Mouse (Mus musculus) stomach, embryonic 16.5 days (tissue): ENCODE results near the gene Actr3. TPM values are rescaled to one million over a fixed set of nuclear protein-coding genes. Genes with fewer than 3 reads are reported as not detected.

Experiments
- ATAC-seq: fragments of 200-750 bp; cut with Nextera tagmentation; 2 replicates; pipeline ENCODE4 v1.8.0; 2017; ENCODE audit warnings: moderate number of reproducible peaks, moderate TSS enrichment; ENCODE audit not compliant: insufficient read depth, low FRiP score
- H3K27ac ChIP-seq: fragments of 300-500 bp; sonication (generic); 2 replicates; pipeline ENCODE4 v1.5.1; 2014; ENCODE audit warnings: low read length
- H3K27me3 ChIP-seq: fragments of 300-500 bp; sonication (generic); 2 replicates; pipeline ENCODE4 v1.6.1; 2014; ENCODE audit warnings: low read length, control low read depth, mixed read lengths; ENCODE audit not compliant: control insufficient read depth, insufficient read depth
- H3K36me3 ChIP-seq: fragments of 300-500 bp; sonication (generic); 2 replicates; pipeline ENCODE4 v1.6.1; 2014; ENCODE audit warnings: low read length; ENCODE audit not compliant: control insufficient read depth, insufficient read depth
- H3K4me1 ChIP-seq: fragments of 300-500 bp; sonication (generic); 2 replicates; pipeline ENCODE4 v1.6.1; 2014; ENCODE audit warnings: low read length, control low read depth, mixed read lengths; ENCODE audit not compliant: control insufficient read depth, insufficient read depth
- H3K4me2 ChIP-seq: fragments of 300-500 bp; sonication (generic); 2 replicates; pipeline ENCODE4 v1.6.1; 2014; ENCODE audit warnings: low read depth, low read length, mixed read lengths
- H3K4me3 ChIP-seq: fragments of 300-500 bp; sonication (generic); replicated peaks from 2 replicates; pipeline ENCODE4 v1.5.1; 2014; ENCODE audit warnings: mild to moderate bottlenecking, low read length
- H3K9ac ChIP-seq: fragments of 300-500 bp; sonication (generic); 2 replicates; pipeline ENCODE4 v1.6.1; 2014; ENCODE audit warnings: low read length
- H3K9me3 ChIP-seq: fragments of 300-500 bp; sonication (generic); replicated peaks from 2 replicates; pipeline ENCODE4 v1.6.1; 2016; ENCODE audit warnings: low read length, control low read depth; ENCODE audit not compliant: control insufficient read depth
- WGBS: fragments of 180-500 bp; shearing (Covaris S2); extraction: QIAGEN DNeasy Blood & Tissue Kit; methylation state at CpG from one replicate; pipeline ENCODE4 v1.1.7; 2014; 5-methylcytosine and 5-hydroxymethylcytosine counted together
- polyA plus RNA-seq: library from polyadenylated mRNA; unstranded; fragments of >200 nt; fragmentation: Nextera tagmentation; extraction: Ambion mirVana; gene quantifications from 2 replicates; pipeline ENCODE4 v1.2.1, GENCODE M21; 2015

Gene Actr3
- 356 and 390 TPM in 2 replicates for polyA plus RNA-seq

DNA sequence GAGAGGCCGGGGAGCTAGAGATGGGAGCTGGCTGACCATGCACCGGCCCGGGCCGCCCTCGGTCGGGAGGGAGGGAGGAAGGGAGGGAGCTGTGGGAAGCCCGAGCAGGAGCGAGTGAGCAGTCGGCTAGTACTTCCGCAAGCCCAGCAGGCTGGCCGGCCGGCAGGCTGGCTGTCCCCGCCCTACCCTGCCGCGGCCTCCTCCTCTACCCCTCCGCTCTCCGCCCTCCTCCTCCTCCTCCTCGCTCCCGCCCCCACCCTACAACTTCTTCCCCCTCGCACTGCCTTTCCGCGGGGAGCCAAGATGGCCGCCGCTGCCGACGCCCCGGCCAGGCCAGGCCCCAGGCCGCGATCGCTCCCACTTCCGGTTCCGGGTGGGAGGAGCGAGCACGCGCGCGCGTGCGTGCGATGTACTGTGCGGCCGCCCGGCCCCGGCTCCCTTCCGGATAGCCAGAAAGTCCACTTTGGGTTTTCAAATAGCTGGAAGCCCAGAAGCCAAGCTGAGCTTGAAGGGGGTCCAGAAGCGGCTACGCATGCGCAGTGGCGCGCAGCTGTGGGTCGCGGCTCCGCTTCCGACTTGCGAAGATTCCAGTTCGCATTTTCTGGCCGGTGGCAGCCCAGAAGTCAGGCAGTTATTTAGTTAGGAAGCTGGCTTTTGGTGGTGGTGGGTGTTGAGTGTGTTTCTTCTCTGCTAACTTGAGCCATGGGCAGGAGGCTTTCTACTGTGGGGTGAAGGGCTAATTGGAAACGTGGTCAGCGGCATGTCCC is at the start of gene Actr3:
TSS of gene Actr3 (minus strand) at position 359 of the 767 bp plus-strand sequence.
- Histone ChIP-seq H3K9ac (peak within 1 kb of the TSS; percentile 94), H3K27ac (peak within 1 kb of the TSS; percentile 99), H3K4me3 (peak within 1 kb of the TSS; percentile 85), H3K4me1 (peaks cover 24% of the 10 kb centered on the region), H3K36me3 (no peaks in the 10 kb centered on the region), H3K4me2 (peak within 1 kb of the TSS; percentile 73), H3K27me3 (no peaks in the 10 kb centered on the region), H3K9me3 (no peaks in the 10 kb centered on the region)
- under 1% methylated on average over 53 of the region's 59 CpGs for WGBS
- ATAC-seq = peak; percentile 96

DNA sequence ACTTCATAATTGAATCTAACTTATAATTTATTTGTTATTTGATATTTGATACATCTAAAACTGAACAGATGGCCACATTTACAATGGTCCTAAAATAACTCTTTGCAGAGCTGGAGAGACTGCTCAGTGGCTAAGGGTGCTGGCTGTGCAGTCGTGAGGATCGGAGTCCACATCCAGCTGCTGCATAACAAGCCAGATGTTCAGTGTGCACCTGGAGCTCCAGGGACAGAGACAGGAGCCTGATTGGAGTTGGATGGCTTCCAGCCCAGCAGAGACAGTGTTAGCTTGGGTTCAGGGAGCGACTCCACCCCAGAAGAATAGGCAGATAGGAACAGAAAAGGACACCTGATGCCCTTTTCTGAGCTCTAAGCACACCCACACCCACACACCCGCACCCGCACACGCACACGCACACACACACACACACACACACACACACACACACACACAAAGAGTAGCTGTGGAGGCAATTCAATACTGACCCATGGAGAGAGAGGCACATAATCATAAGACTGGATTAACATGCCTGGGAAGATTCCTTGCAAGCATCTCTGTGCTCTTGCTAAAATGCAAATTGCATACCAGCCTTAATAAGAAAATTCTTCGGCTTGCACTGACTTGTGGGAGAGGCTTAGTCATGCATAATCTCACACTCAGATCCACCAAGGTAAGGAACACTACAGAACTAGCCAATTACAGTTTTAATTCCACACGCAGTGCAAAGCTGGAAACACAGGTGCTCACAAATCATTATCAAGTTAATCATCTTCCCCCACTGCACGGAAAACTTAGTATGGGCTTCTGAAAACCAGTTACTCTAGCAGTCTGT is 47.1 kb upstream of the Actr3 start:
- Histone ChIP-seq H3K4me2 (no peak overlapping the region), H3K27me3 (no peaks in the 10 kb centered on the region), H3K9ac (no peak overlapping the region), H3K36me3 (no peaks in the 10 kb centered on the region), H3K4me3 (no peak overlapping the region), H3K27ac (peak overlapping the region; percentile 72), H3K4me1 (0 out of 2 replicates have a peak, but pooled peaks cover 3% of the 10 kb centered on the region), H3K9me3 (no peaks in the 10 kb centered on the region)
- 53% methylated on average over 10 of the region's 10 CpGs for WGBS
- peak; percentile 59 for ATAC-seq

DNA sequence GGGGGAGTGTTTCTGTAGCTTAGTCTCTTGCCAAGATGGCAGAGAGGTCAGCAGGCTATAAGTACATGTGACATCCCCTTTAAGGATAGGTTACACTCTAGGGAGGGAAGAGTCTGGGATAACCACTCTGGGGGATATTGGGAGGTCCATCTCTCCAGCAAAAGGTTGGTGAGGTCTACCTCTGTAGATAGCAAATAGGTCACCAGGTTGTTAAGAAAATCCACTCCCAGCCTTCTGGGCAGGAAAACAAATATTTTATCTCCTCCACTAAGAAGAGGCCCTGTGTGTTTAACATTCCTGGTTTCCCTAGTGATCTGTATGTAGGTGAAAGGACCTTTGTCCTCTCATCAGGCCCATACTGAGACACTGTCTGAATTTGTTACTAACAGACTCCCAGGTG is 46.3 kb upstream of the Actr3 start:
- peak; percentile 74; the same call in 1 of the 2 replicates for ATAC-seq
- Histone ChIP-seq H3K27me3 (no peaks in the 10 kb centered on the region), H3K4me1 (0 out of 2 replicates have a peak, but pooled peaks cover 3% of the 10 kb centered on the region), H3K36me3 (no peaks in the 10 kb centered on the region), H3K4me2 (no peak overlapping the region), H3K27ac (peak overlapping the region; percentile 62), H3K9ac (no peak overlapping the region), H3K9me3 (no peaks in the 10 kb centered on the region), H3K4me3 (no peak overlapping the region)

DNA sequence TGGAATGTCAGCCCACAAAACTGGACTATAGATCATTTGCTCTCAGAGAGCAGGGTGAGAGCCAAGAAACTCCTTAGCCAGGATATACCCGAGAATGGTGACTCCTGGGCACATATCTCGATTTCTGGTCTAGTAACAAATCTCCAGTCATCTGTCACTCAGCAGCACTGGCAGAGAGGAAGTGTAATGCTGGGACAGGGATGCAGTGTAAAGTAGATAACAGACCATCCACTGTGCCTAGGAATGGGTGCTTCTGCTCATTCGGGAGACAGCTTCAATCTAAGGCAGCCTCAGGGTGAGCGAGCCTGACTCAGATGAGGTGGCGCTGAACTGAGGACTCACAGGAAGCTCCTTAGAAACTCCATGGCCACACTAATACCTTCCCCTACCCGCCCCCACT is 43.1 kb upstream of the Actr3 start:
- H3K4me3 ChIP-seq = no peak overlapping the region
- ATAC-seq = no peak
- H3K36me3 ChIP-seq = no peaks in the 10 kb centered on the region
- no peaks in the 10 kb centered on the region for H3K9me3 ChIP-seq
- H3K9ac ChIP-seq = no peak overlapping the region
- WGBS = 78% methylated on average over 6 of the region's 6 CpGs
- 0 out of 2 replicates have a peak, but pooled peaks cover 3% of the 10 kb centered on the region for H3K4me1 ChIP-seq
- no peaks in the 10 kb centered on the region for H3K27me3 ChIP-seq
- H3K4me2 ChIP-seq = no peak overlapping the region
- no peak overlapping the region for H3K27ac ChIP-seq

DNA sequence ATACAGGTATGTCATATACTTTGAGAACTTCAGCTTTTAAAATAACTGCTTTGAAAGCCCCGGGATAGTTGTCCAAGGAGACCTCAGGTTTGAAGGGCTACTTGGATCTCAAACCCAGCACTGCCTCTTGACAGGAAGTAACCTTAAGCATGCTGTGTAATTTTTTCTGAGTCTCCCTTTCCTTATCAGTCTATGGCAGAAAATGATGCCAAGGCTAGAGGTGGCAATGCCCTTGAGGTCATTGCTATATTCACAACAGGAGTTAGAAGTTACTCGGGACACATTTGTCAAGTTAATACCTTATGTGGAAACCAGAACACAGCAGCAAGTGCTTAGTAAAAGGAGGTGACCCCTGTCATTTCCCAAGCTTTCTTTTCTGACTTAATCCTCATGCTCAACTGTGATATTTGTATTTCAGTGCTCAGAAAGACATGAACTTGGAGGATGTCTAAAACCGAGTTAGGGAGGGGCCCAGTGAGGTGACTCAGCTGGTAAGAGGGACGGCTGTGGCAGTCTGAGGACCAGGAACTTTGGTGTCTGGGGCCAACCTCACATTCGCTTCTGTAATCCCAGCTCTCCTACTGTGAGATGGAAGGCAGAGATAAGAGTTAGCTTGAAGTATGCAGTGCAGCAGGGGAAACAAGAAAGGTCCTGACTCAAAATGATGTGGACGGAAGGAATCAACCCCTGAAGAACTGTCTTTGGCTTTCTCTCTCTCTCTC is 40.6 kb upstream of the Actr3 start:
- 0 out of 2 replicates have a peak, but pooled peaks have one; percentile 13 for ATAC-seq
- no peak overlapping the region for H3K9ac ChIP-seq
- 38% methylated on average over 6 of the region's 6 CpGs for WGBS
- no peak overlapping the region; the same call in 1 of the 2 replicates for H3K27ac ChIP-seq
- H3K36me3 ChIP-seq = no peaks in the 10 kb centered on the region
- no peak overlapping the region for H3K4me2 ChIP-seq
- no peaks in the 10 kb centered on the region for H3K27me3 ChIP-seq
- H3K4me3 ChIP-seq = no peak overlapping the region
- H3K9me3 ChIP-seq = no peaks in the 10 kb centered on the region
- H3K4me1 ChIP-seq = no peaks in the 10 kb centered on the region

DNA sequence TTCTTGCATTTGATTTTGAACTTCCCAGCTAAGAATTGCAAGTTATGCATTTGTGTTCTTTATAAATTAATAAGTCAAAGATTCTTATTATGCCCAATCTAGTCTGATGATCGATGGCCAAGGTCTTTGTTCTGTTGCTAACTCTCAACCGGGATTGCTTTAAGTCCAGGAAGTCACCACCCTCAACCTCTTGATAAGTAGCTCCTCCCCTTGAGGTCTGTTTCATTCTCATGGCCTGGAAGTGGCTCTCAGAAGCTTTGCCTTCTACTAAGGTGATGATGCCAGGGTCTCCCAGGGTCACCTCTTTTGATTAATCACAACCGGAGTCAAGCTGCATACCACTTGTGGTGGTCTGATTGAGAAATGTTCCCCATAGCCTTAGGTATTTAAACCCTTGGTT is 38.3 kb upstream of the Actr3 start:
- Histone ChIP-seq H3K27ac (no peak overlapping the region), H3K36me3 (no peaks in the 10 kb centered on the region), H3K9ac (no peak overlapping the region), H3K4me1 (no peaks in the 10 kb centered on the region), H3K4me2 (no peak overlapping the region), H3K9me3 (no peaks in the 10 kb centered on the region), H3K4me3 (no peak overlapping the region), H3K27me3 (no peaks in the 10 kb centered on the region)
- WGBS = 78% methylated on average over 3 of the region's 3 CpGs
- no peak for ATAC-seq

DNA sequence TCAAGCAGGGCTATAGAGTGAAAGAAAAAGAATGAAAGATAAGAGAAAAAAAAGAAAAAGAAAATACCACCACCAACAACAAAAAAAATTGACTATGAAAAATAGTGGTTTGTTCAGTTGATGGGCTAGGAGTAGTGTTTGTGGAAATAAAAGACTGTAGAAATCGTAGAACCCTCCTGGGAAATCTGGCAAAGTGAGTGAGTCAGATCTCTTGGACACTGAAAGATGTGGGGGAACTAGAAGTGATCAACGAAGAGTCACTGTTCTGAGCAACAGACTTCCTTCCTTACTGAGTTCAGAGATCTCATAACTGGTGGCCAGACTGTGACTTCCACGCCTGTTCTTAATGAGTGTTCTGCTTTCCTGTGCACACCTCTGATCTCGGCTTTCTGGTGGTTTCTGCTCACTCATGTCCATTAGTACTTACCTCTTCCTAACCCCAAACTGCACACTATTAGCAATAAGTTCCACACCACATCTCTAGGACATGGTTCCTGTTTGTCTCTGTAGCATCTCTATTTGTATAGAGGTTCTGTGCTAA is 37.7 kb upstream of the Actr3 start:
- no peaks in the 10 kb centered on the region for H3K36me3 ChIP-seq
- H3K27ac ChIP-seq = no peak overlapping the region
- no peak overlapping the region for H3K4me3 ChIP-seq
- no peaks in the 10 kb centered on the region for H3K9me3 ChIP-seq
- H3K4me2 ChIP-seq = no peak overlapping the region
- no peaks in the 10 kb centered on the region for H3K4me1 ChIP-seq
- 77% methylated on average over 4 of the region's 4 CpGs for WGBS
- H3K9ac ChIP-seq = no peak overlapping the region
- ATAC-seq = no peak
- H3K27me3 ChIP-seq = no peaks in the 10 kb centered on the region

DNA sequence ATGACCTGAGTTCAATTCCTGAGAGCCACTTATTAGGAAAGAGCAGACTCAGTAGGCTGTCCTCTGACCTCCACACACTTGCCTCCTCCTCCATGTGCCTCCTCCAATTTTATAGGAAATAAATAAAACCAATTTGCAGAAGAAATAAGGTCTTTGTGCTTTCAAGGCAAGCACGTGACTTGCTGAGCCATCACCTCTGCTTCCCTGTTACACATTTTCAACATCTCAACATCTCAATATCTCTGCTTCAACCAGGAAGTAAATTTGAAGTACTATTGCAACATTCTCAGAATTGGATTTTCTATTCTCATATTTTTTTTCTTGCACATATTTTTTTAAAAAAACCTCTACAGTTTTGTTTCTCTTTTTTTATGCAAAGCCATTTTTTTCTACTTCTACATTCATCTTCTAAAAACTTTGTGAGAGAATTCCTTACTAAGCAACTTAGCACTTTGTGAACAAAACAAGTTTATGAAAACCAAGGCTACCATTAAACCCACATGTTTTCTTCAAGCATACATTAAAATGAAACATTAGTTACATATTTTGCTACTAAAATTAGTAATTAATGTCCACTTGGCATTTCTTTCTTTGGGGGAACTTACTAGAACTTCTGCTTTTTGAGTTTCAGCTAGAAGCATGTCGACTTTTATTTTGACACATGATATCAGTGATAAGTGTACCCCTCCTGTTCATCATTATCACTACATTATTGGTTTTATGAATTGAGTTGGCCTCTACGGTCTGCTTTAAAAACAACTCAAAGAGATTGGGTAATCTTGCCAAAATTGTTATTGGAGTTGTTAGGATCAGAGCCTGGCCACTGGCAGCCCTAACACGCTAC is 35.5 kb upstream of the Actr3 start:
- no peak overlapping the region for H3K4me2 ChIP-seq
- H3K9ac ChIP-seq = no peak overlapping the region
- H3K4me3 ChIP-seq = no peak overlapping the region
- 79% methylated on average over 4 of the region's 4 CpGs for WGBS
- ATAC-seq = no peak
- no peaks in the 10 kb centered on the region for H3K27me3 ChIP-seq
- no peaks in the 10 kb centered on the region for H3K36me3 ChIP-seq
- H3K9me3 ChIP-seq = no peaks in the 10 kb centered on the region
- no peak overlapping the region for H3K27ac ChIP-seq
- H3K4me1 ChIP-seq = no peaks in the 10 kb centered on the region
